Mouse (Mus musculus) midbrain, embryonic 16.5 days (tissue): Measurements from ENCODE around the gene Mphosph9. TPM values are rescaled to one million over a fixed set of nuclear protein-coding genes. Genes with fewer than 3 reads are reported as not detected.

ENCODE experiments used
- ATAC-seq: fragments of 200-750 bp; cut with Nextera tagmentation; 2 replicates; pipeline ENCODE4 v1.8.0; 2017; ENCODE audit warnings: moderate TSS enrichment
- H3K27ac ChIP-seq: fragments of 300-500 bp; sonication (generic); 2 replicates; pipeline ENCODE4 v1.5.1; 2014; ENCODE audit warnings: mild to moderate bottlenecking, low read length, mixed read lengths
- H3K27me3 ChIP-seq: fragments of 300-500 bp; sonication (generic); 2 replicates; pipeline ENCODE4 v1.6.1; 2014; ENCODE audit warnings: low read depth, low read length, mixed read lengths; ENCODE audit not compliant: control insufficient read depth, insufficient read depth
- H3K36me3 ChIP-seq: fragments of 300-500 bp; sonication (generic); 2 replicates; pipeline ENCODE4 v1.6.1; 2014; ENCODE audit warnings: mild to moderate bottlenecking, low read length, moderate library complexity, mixed read lengths; ENCODE audit not compliant: control insufficient read depth, insufficient read depth
- H3K4me1 ChIP-seq: fragments of 300-500 bp; sonication (generic); 2 replicates; pipeline ENCODE4 v1.6.1; 2014; ENCODE audit warnings: mild to moderate bottlenecking, low read length, mixed read lengths; ENCODE audit not compliant: control insufficient read depth, insufficient read depth
- H3K4me2 ChIP-seq: fragments of 300-500 bp; sonication (generic); 2 replicates; pipeline ENCODE4 v1.6.1; 2014; ENCODE audit warnings: mild to moderate bottlenecking, low read length, mixed read lengths
- H3K4me3 ChIP-seq: fragments of 300-500 bp; sonication (generic); 2 replicates; pipeline ENCODE4 v1.5.1; 2014; ENCODE audit warnings: low read depth, mild to moderate bottlenecking, low read length, moderate library complexity, mixed read lengths
- H3K9ac ChIP-seq: fragments of 300-500 bp; sonication (generic); 2 replicates; pipeline ENCODE4 v1.6.1; 2014; ENCODE audit warnings: low read depth, low read length, mixed read lengths
- H3K9me3 ChIP-seq: fragments of 300-500 bp; sonication (generic); replicated peaks from 2 replicates; pipeline ENCODE4 v1.6.1; 2014; ENCODE audit warnings: mild to moderate bottlenecking, low read length, mixed read lengths; ENCODE audit not compliant: control insufficient read depth, poor library complexity, severe bottlenecking
- WGBS: fragments of 180-500 bp; shearing (Covaris S2); extraction: QIAGEN DNeasy Blood & Tissue Kit; methylation state at CpG from one replicate; pipeline ENCODE4 v1.1.7; 2014; 5-methylcytosine and 5-hydroxymethylcytosine counted together
- polyA plus RNA-seq: library from polyadenylated mRNA; unstranded; fragments of >200 nt; fragmentation: Nextera tagmentation; extraction: Ambion mirVana; gene quantifications from 2 replicates; pipeline ENCODE4 v1.2.1, GENCODE M21; 2015

Mphosph9 gene
- polyA plus RNA-seq, 1 experiment from 2014 or later, result 9.3 TPM

- Histone ChIP-seq H3K9me3 (no peaks in the 10 kb centered on the region), H3K9ac (no peak overlapping the region), H3K4me2 (no peak overlapping the region), H3K27ac (no peak overlapping the region), H3K27me3 (no peaks in the 10 kb centered on the region), H3K4me1 (peaks cover 25% of the 10 kb centered on the region), H3K36me3 (peaks cover 7% of the 10 kb centered on the region), H3K4me3 (no peak overlapping the region)
- 79% methylated on average over 5 of the region's 5 CpGs for WGBS
- no peak for ATAC-seq
These were observed 76.7 kb downstream of the Mphosph9 start for GRCm38 (mm10) chr5:124251070-124251469.

- peaks cover 7% of the 10 kb centered on the region for H3K36me3 ChIP-seq
- H3K9ac ChIP-seq, result peak within 1 kb of the TSS; percentile 94
- peak within 1 kb of the TSS; percentile 72 for H3K27ac ChIP-seq
- H3K4me3 ChIP-seq, result peak within 1 kb of the TSS; percentile 79
- ATAC-seq, result peak; percentile 81
- H3K4me1 ChIP-seq, result peaks cover 25% of the 10 kb centered on the region
- no peaks in the 10 kb centered on the region for H3K9me3 ChIP-seq
- peak within 1 kb of the TSS; percentile 62 for H3K4me2 ChIP-seq
- 1% methylated on average over 71 of the region's 90 CpGs for WGBS
- no peaks in the 10 kb centered on the region for H3K27me3 ChIP-seq
These were observed 77.9 kb downstream of the Mphosph9 start, which contains the start of gene Pitpnm2 for GRCm38 (mm10) chr5:124249614-124250591. Gene Pitpnm2, minus strand, starts transcription at chr5:124249760.

GRCm38 (mm10) chr5:124248845-124249613, 78.7 kb downstream of the Mphosph9 start:
- no peaks in the 10 kb centered on the region for H3K9me3 ChIP-seq
- H3K9ac ChIP-seq, result peak overlapping the region; percentile 94
- H3K27me3 ChIP-seq, result no peaks in the 10 kb centered on the region
- peaks cover 4% of the 10 kb centered on the region for H3K36me3 ChIP-seq
- peak overlapping the region; percentile 62 for H3K4me2 ChIP-seq
- peak overlapping the region; percentile 79 for H3K4me3 ChIP-seq
- peak; percentile 75 for ATAC-seq
- H3K4me1 ChIP-seq, result peaks cover 25% of the 10 kb centered on the region
- 1% methylated on average over 50 of the region's 77 CpGs for WGBS
- H3K27ac ChIP-seq, result peak overlapping the region; percentile 72

- Histone ChIP-seq H3K4me3 (peak overlapping the region; percentile 79), H3K36me3 (no peaks in the 10 kb centered on the region), H3K4me2 (peak overlapping the region; percentile 62), H3K27ac (no peak overlapping the region), H3K9me3 (no peaks in the 10 kb centered on the region), H3K4me1 (peaks cover 25% of the 10 kb centered on the region), H3K9ac (peak overlapping the region; percentile 94), H3K27me3 (no peaks in the 10 kb centered on the region)
- 15% methylated on average over 9 of the region's 9 CpGs for WGBS
- no peak for ATAC-seq
These were observed 79.7 kb downstream of the Mphosph9 start for GRCm38 (mm10) chr5:124247986-124248626.

- Histone ChIP-seq H3K36me3 (no peaks in the 10 kb centered on the region), H3K4me2 (peak overlapping the region; percentile 62), H3K9me3 (no peaks in the 10 kb centered on the region), H3K27ac (no peak overlapping the region), H3K4me1 (peaks cover 25% of the 10 kb centered on the region), H3K27me3 (no peaks in the 10 kb centered on the region), H3K9ac (no peak overlapping the region), H3K4me3 (no peak overlapping the region)
- ATAC-seq, result no peak
- WGBS, result 19% methylated on average over 7 of the region's 7 CpGs
These were observed 80.5 kb downstream of the Mphosph9 start for GRCm38 (mm10) chr5:124247296-124247695.

GRCm38 (mm10) chr5:124244885-124245284, 82.9 kb downstream of the Mphosph9 start:
- H3K4me2 ChIP-seq, result no peak overlapping the region
- no peak overlapping the region for H3K9ac ChIP-seq
- peaks cover 32% of the 10 kb centered on the region for H3K4me1 ChIP-seq
- no peaks in the 10 kb centered on the region for H3K27me3 ChIP-seq
- 94% methylated on average over 7 of the region's 7 CpGs for WGBS
- no peak overlapping the region for H3K27ac ChIP-seq
- no peaks in the 10 kb centered on the region for H3K36me3 ChIP-seq
- no peak overlapping the region for H3K4me3 ChIP-seq
- H3K9me3 ChIP-seq, result no peaks in the 10 kb centered on the region
- no peak for ATAC-seq

- H3K4me3 ChIP-seq, result no peak overlapping the region
- H3K9ac ChIP-seq, result no peak overlapping the region
- no peak overlapping the region for H3K27ac ChIP-seq
- no peaks in the 10 kb centered on the region for H3K9me3 ChIP-seq
- no peak for ATAC-seq
- no peaks in the 10 kb centered on the region for H3K27me3 ChIP-seq
- 98% methylated on average over 8 of the region's 8 CpGs for WGBS
- no peaks in the 10 kb centered on the region for H3K36me3 ChIP-seq
- peaks cover 32% of the 10 kb centered on the region for H3K4me1 ChIP-seq
- H3K4me2 ChIP-seq, result no peak overlapping the region
These were observed 83.3 kb downstream of the Mphosph9 start for GRCm38 (mm10) chr5:124244449-124244848.

- no peak overlapping the region for H3K27ac ChIP-seq
- no peaks in the 10 kb centered on the region for H3K27me3 ChIP-seq
- no peaks in the 10 kb centered on the region for H3K36me3 ChIP-seq
- peaks cover 26% of the 10 kb centered on the region for H3K4me1 ChIP-seq
- no peak overlapping the region for H3K4me3 ChIP-seq
- no peak overlapping the region for H3K9ac ChIP-seq
- no peaks in the 10 kb centered on the region for H3K9me3 ChIP-seq
- 94% methylated on average over 9 of the region's 9 CpGs for WGBS
- no peak overlapping the region for H3K4me2 ChIP-seq
- no peak for ATAC-seq
These were observed 84.4 kb downstream of the Mphosph9 start for GRCm38 (mm10) chr5:124243236-124243901.
